In genomic region chr4:134994648-134995047, GRCm38 (mm10) we compare ENCODE assay signal across 18 mouse cellular contexts.
A peak's percentile ranks its signal among the peaks of the same experiment; 100 is the strongest.
DNase-seq lines count a peak whose midpoint lies in the region; ATAC-seq and TF ChIP-seq lines count a peak whose summit lies in the region.
"Had no signal": no experiment of that assay in that cellular context is flagged by ENCODE, and none has a peak within 500 bp of the region (broad histone marks: within the 10 kb centered on the region; RNA-seq: fewer than 3 reads in every experiment).

No protein-coding gene starts in this region.

- no peak overlapping the region for H3K9ac ChIP-seq in intestine, embryonic 14.5 days (ENCODE audit: low read length)
- H3K9ac ChIP-seq in intestine, postnatal 0 days (ENCODE audit: low read depth, low read length): no peak overlapping the region
- H3K9ac ChIP-seq in midbrain, embryonic 14.5 days (replicated peaks; ENCODE audit: low read length): no peak overlapping the region
- H3K9ac ChIP-seq in midbrain, embryonic 15.5 days: no peak overlapping the region
- H3K9ac ChIP-seq: embryonic facial prominence, embryonic 12.5 days; forebrain, embryonic 13.5 days; heart, embryonic 13.5 days; hindbrain, embryonic 13.5 days; liver, embryonic 14.5 days; lung, embryonic 15.5 days had no signal

- TF ChIP-seq POLR2A in cerebellum, adult 2 months (IDR thresholded peaks at IDR 0.05; ENCODE audit: borderline replicate concordance, insufficient read depth, low read length): no peak

- H3K27me3 ChIP-seq in cerebellum, adult 2 months (ENCODE audit: control insufficient read depth, insufficient read depth, low read length): no peaks in the 10 kb centered on the region
- no peaks in the 10 kb centered on the region for H3K27me3 ChIP-seq in intestine, embryonic 14.5 days (replicated peaks; ENCODE audit: control insufficient read depth, insufficient read depth, low read length)
- peaks cover 8% of the 10 kb centered on the region; the same call in 1 of the 2 replicates for H3K27me3 ChIP-seq in intestine, postnatal 0 days (replicated peaks; ENCODE audit: control insufficient read depth, insufficient read depth, low read length)
- no peaks in the 10 kb centered on the region for H3K27me3 ChIP-seq in midbrain, embryonic 14.5 days (ENCODE audit: control insufficient read depth, insufficient read depth, low read length)
- no peaks in the 10 kb centered on the region for H3K27me3 ChIP-seq in midbrain, embryonic 15.5 days (replicated peaks)
- H3K27me3 ChIP-seq: embryonic facial prominence, embryonic 12.5 days had no signal

- TF ChIP-seq CTCF in cerebellum, adult 2 months (IDR thresholded peaks at IDR 0.05; ENCODE audit: borderline replicate concordance, insufficient read depth, low read depth, low read length): no peak
- TF ChIP-seq CTCF in intestine, postnatal 0 days (IDR thresholded peaks at IDR 0.05; ENCODE audit: low read depth): no peak

- H3K27ac ChIP-seq in cerebellum, adult 2 months (ENCODE audit: insufficient read depth, low read length): peak overlapping the region; percentile 95
- H3K27ac ChIP-seq in intestine, embryonic 14.5 days (ENCODE audit: low read depth): peak overlapping the region; percentile 9
- no peak overlapping the region for H3K27ac ChIP-seq in intestine, postnatal 0 days (ENCODE audit: low read depth, low read length)
- H3K27ac ChIP-seq in midbrain, embryonic 14.5 days (replicated peaks; ENCODE audit: low read depth, low read length): 0 out of 2 replicates have a peak overlapping the region, but pooled peaks have one; percentile 32
- H3K27ac ChIP-seq in midbrain, embryonic 15.5 days: no peak overlapping the region
- H3K27ac ChIP-seq: embryonic facial prominence, embryonic 12.5 days; forebrain, embryonic 13.5 days; heart, adult 2 months; heart, embryonic 13.5 days; hindbrain, embryonic 13.5 days; kidney, postnatal 0 days; limb, embryonic 10.5 days; liver, embryonic 14.5 days; lung, embryonic 15.5 days had no signal

- peaks cover 51% of the 10 kb centered on the region for H3K4me1 ChIP-seq in cerebellum, adult 2 months (ENCODE audit: control insufficient read depth, insufficient read depth, low read length)
- peaks cover 9% of the 10 kb centered on the region; the same call in 1 of the 2 replicates for H3K4me1 ChIP-seq in intestine, embryonic 14.5 days (replicated peaks; ENCODE audit: control insufficient read depth, insufficient read depth, low read length)
- H3K4me1 ChIP-seq in intestine, postnatal 0 days (replicated peaks; ENCODE audit: control insufficient read depth, insufficient read depth, low read length): no peaks in the 10 kb centered on the region
- H3K4me1 ChIP-seq in midbrain, embryonic 14.5 days (ENCODE audit: control insufficient read depth, insufficient read depth, low read length): peaks cover 7% of the 10 kb centered on the region
- H3K4me1 ChIP-seq in midbrain, embryonic 15.5 days: peaks cover 7% of the 10 kb centered on the region
- H3K4me1 ChIP-seq: lung, embryonic 15.5 days had no signal

- H3K4me3 ChIP-seq in cerebellum, adult 2 months (replicated peaks; ENCODE audit: insufficient read depth, low read depth, low read length): peak overlapping the region; percentile 33
- no peak overlapping the region for H3K4me3 ChIP-seq in intestine, embryonic 14.5 days (ENCODE audit: low read depth, low read length)
- no peak overlapping the region for H3K4me3 ChIP-seq in intestine, postnatal 0 days (ENCODE audit: low read depth, low read length)
- H3K4me3 ChIP-seq in midbrain, embryonic 14.5 days (replicated peaks; ENCODE audit: low read depth, low read length): no peak overlapping the region
- no peak overlapping the region for H3K4me3 ChIP-seq in midbrain, embryonic 15.5 days
- H3K4me3 ChIP-seq: embryonic facial prominence, embryonic 12.5 days; forebrain, embryonic 13.5 days; heart, adult 2 months; heart, embryonic 13.5 days; hindbrain, embryonic 13.5 days; limb, embryonic 10.5 days; lung, embryonic 15.5 days had no signal

- H3K4me2 ChIP-seq in intestine, embryonic 14.5 days (ENCODE audit: low read length): peak overlapping the region; percentile 14; the same call in 1 of the 2 replicates
- no peak overlapping the region for H3K4me2 ChIP-seq in intestine, postnatal 0 days (replicated peaks; ENCODE audit: low read depth)
- no peak overlapping the region for H3K4me2 ChIP-seq in midbrain, embryonic 14.5 days (ENCODE audit: low read length)
- no peak overlapping the region for H3K4me2 ChIP-seq in midbrain, embryonic 15.5 days
- H3K4me2 ChIP-seq: embryonic facial prominence, embryonic 12.5 days; forebrain, embryonic 13.5 days; heart, embryonic 13.5 days; hindbrain, embryonic 13.5 days; lung, embryonic 15.5 days had no signal

- WGBS in cerebellum, adult 2 months: 24% methylated on average over 6 of the region's 6 CpGs
- 63% methylated on average over 6 of the region's 6 CpGs for WGBS in intestine, embryonic 14.5 days
- WGBS in intestine, postnatal 0 days: 68% methylated on average over 6 of the region's 6 CpGs
- 88% methylated on average over 6 of the region's 6 CpGs for WGBS in midbrain, embryonic 14.5 days
- 81% methylated on average over 6 of the region's 6 CpGs for WGBS in midbrain, embryonic 15.5 days

- no peak for DNase-seq in cerebellum, adult 2 months
- DNase-seq in cerebellum, postnatal 25 days: no peak
- no peak for DNase-seq in intestine, embryonic 14.5 days (ENCODE audit: low spot score)
- DNase-seq in midbrain, embryonic 14.5 days: no peak
- DNase-seq in spleen, postnatal 14 days (ENCODE audit: low spot score in 2 of 2): no peak
- DNase-seq: lung, postnatal 36 days; thymus, postnatal 25 days had no signal

- no peak for ATAC-seq in intestine, embryonic 14.5 days (replicated peaks; ENCODE audit: low FRiP score, low TSS enrichment, low read depth)
- ATAC-seq in intestine, postnatal 0 days: no peak
- ATAC-seq in midbrain, embryonic 14.5 days (ENCODE audit: low FRiP score, low TSS enrichment): no peak
- no peak for ATAC-seq in midbrain, embryonic 15.5 days (replicated peaks)
- ATAC-seq: forebrain, embryonic 13.5 days had no signal

- no peaks in the 10 kb centered on the region for H3K36me3 ChIP-seq in intestine, embryonic 14.5 days (ENCODE audit: control insufficient read depth, insufficient read depth, low read length)
- no peaks in the 10 kb centered on the region for H3K36me3 ChIP-seq in intestine, postnatal 0 days (ENCODE audit: control insufficient read depth, insufficient read depth)
- H3K36me3 ChIP-seq in midbrain, embryonic 14.5 days (ENCODE audit: control insufficient read depth, insufficient read depth, low read length): no peaks in the 10 kb centered on the region
- H3K36me3 ChIP-seq in midbrain, embryonic 15.5 days (replicated peaks): no peaks in the 10 kb centered on the region
- H3K36me3 ChIP-seq: embryonic facial prominence, embryonic 12.5 days; heart, embryonic 13.5 days; hindbrain, embryonic 13.5 days; limb, embryonic 10.5 days; lung, embryonic 15.5 days had no signal

- H3K9me3 ChIP-seq in intestine, embryonic 14.5 days (ENCODE audit: control insufficient read depth, low read length): no peaks in the 10 kb centered on the region
- no peaks in the 10 kb centered on the region for H3K9me3 ChIP-seq in intestine, postnatal 0 days (ENCODE audit: control insufficient read depth)
- no peaks in the 10 kb centered on the region for H3K9me3 ChIP-seq in midbrain, embryonic 14.5 days (ENCODE audit: control insufficient read depth, low read length)
- H3K9me3 ChIP-seq in midbrain, embryonic 15.5 days: no peaks in the 10 kb centered on the region
- H3K9me3 ChIP-seq: embryonic facial prominence, embryonic 12.5 days; forebrain, embryonic 13.5 days; heart, embryonic 13.5 days; hindbrain, embryonic 13.5 days; limb, embryonic 10.5 days; lung, embryonic 15.5 days had no signal

Comparison
In these comparisons a context has a peak if more than half of its experiments do, and no peak if none do; other contexts are left out.
1. H3K27ac ChIP-seq: peak in cerebellum, adult 2 months (single experiment), intestine, embryonic 14.5 days (single experiment) and midbrain, embryonic 14.5 days (single experiment); none in intestine, postnatal 0 days (single experiment) and midbrain, embryonic 15.5 days (single experiment).